Mouse (Mus musculus) testis, adult 2 months (tissue): ENCODE data around the gene Adamtsl4.

Experiments
- CTCF ChIP-seq: fragments of 200-500 bp; IDR thresholded peaks from 2 replicates; pipeline ENCODE4 v1.5.1; 2012; ENCODE audit warnings: low read depth, mild to moderate bottlenecking, inconsistent platforms, low read length, moderate library complexity; ENCODE audit not compliant: control insufficient read depth, insufficient read depth, insufficient replicate concordance
- POLR2A ChIP-seq: fragments of 200-500 bp; IDR thresholded peaks from 2 replicates; pipeline ENCODE4 v1.6.1; 2012; ENCODE audit warnings: low read depth, mild to moderate bottlenecking, inconsistent platforms, low read length, moderate library complexity; ENCODE audit not compliant: control insufficient read depth

DNA sequence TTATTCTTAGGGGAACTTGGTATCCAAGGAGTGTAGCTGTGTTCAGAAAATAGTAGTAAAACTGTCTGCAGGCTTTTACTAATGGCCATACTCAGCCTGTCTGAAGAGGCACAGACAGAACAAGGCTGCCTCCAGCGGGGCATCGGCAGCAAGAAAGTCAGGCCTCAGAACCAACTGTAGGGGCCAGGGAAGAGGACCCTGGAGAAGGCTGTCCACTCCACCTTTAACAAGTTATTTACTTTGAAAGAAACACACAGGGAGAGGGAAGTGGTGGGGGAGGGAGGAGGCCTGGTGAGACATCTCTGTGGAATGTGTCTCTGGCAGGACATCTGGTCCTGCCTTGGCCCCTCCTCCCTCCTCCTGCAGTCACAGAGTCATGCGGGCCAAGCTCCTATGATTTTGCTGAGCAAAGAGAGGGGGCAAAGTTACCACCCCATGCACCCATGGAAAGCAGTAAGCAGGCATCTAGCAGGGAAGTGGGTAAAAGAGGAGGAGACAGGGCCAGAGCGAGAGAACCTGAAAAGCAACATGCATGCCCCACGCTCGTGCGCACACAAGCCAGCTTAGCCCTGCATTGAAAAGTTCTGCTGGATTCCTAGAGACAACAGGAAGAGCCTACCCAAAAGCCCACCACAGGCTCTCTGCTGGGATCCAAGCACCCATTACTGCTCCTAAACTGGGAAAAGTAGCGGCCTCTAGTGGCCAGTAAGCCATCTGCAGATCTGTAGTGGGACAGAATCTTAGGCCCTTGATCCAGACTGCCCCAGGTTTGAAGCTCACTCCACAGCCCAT lies 12.2 kb downstream of the Adamtsl4 start:
- TF ChIP-seq CTCF = peak; percentile 54; the same call in 1 of the 2 replicates
- TF ChIP-seq POLR2A = 0 out of 2 replicates have a peak, but pooled peaks have one; percentile 6
